Comparison of ENCODE assay signal across 36 mouse cellular contexts in the genomic region with DNA sequence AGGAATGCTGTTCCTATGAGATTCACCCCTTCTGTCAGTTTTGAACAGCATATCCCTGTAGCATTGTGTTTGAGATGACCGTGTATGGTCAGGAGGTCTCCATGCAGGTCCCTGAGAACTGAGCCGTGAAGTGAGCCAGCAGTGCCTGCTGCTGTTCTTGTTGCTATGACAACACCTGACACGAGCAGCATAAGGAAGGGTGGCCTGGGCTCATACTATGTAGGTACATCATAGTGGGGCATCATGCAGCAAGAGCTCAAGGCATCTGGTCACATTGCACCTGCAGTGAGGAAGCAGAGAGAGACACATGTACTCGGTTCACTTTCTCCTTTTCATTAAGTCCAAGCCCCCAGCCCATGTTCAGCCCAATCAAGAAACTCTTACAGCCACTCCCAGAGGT. TPM values are rescaled to one million over a fixed set of nuclear protein-coding genes. Genes with fewer than 3 reads are reported as not detected.
"Had no signal": no experiment of that assay in that cellular context is flagged by ENCODE, and none has a peak within 500 bp of the region (broad histone marks: within the 10 kb centered on the region; RNA-seq: fewer than 3 reads in every experiment).

No protein-coding gene starts in this region.

- H3K9ac ChIP-seq: heart, embryonic 12.5 days; hindbrain, embryonic 14.5 days; limb, embryonic 12.5 days; liver, embryonic 13.5 days; liver, embryonic 15.5 days had no signal

- H3K9me3 ChIP-seq: heart, embryonic 10.5 days; heart, embryonic 12.5 days; limb, embryonic 10.5 days; limb, embryonic 12.5 days; liver, embryonic 13.5 days; liver, embryonic 15.5 days had no signal

- H3K4me3 ChIP-seq: heart, embryonic 10.5 days; heart, embryonic 12.5 days; layer of hippocampus, adult 2 months; left cerebral cortex, adult 2 months; limb, embryonic 10.5 days; limb, embryonic 12.5 days; liver, embryonic 13.5 days; liver, embryonic 15.5 days had no signal

- DNase-seq: gastrocnemius, postnatal 14 days; gastrocnemius, postnatal 36 days; heart, adult 18-20 months; heart, postnatal 10 days; kidney, adult 11 months; kidney, adult 2 months; kidney, adult 9 months; kidney, postnatal 10 days; kidney, postnatal 25 days; kidney, postnatal 4 days; liver; liver, embryonic 13.5 days had no signal

- ATAC-seq: hindbrain, embryonic 16.5 days; intestine, embryonic 16.5 days had no signal

- H3K27me3 ChIP-seq: heart, embryonic 12.5 days; limb, embryonic 12.5 days; liver, embryonic 13.5 days; liver, embryonic 15.5 days had no signal

- H3K27ac ChIP-seq: heart, embryonic 10.5 days; hindbrain, embryonic 14.5 days; layer of hippocampus, adult 2 months; left cerebral cortex, adult 2 months; limb, embryonic 10.5 days; limb, embryonic 12.5 days; liver, embryonic 13.5 days; liver, embryonic 15.5 days had no signal

- H3K4me2 ChIP-seq: heart, embryonic 12.5 days; hindbrain, embryonic 14.5 days; limb, embryonic 12.5 days; liver, embryonic 11.5 days; liver, embryonic 13.5 days; liver, embryonic 15.5 days had no signal

- H3K4me1 ChIP-seq: heart, embryonic 10.5 days; limb, embryonic 10.5 days; liver, embryonic 13.5 days; liver, embryonic 15.5 days had no signal

RNA-seq across cellular contexts. Expression of a gene that starts 25.9 kb away (rescaled TPM):
- total RNA-seq: gastrocnemius, adult 18-20 months; gastrocnemius, adult 8-10 months; gastrocnemius, postnatal 14 days; gastrocnemius, postnatal 36 days; heart, adult 18-20 months; heart, adult 8-10 months; heart, postnatal 10 days; heart, postnatal 25 days; hematopoietic stem cell, adult 5-6 weeks; layer of hippocampus, adult 2 months; layer of hippocampus, postnatal 10 days; layer of hippocampus, postnatal 25 days; left cerebral cortex, adult 2 months; left cerebral cortex, postnatal 14 days; left cerebral cortex, postnatal 36 days had no signal
- polyA plus RNA-seq: gonadal fat pad, adult 2 months; heart, embryonic 14.5 days; heart, embryonic 16.5 days; hindbrain, embryonic 16.5 days; kidney, adult 2 months; kidney, embryonic 16.5 days; liver, embryonic 13.5 days; liver, embryonic 15.5 days had no signal
